Mouse (Mus musculus) heart, embryonic 10.5 days (tissue): ENCODE results near the gene Zfp94. TPM values are rescaled to one million over a fixed set of nuclear protein-coding genes. Genes with fewer than 3 reads are reported as not detected.

Source experiments
- DNase-seq: peaks from one replicate; pipeline ENCODE4 v3.0.0-alpha.2; 2017; ENCODE audit warnings: low spot score
- H3K27ac ChIP-seq: fragments of 300-500 bp; sonication (generic); 2 replicates; pipeline ENCODE4 v1.5.1; 2016; ENCODE audit warnings: mild to moderate bottlenecking
- H3K27me3 ChIP-seq: fragments of 300-500 bp; sonication (generic); 2 replicates; pipeline ENCODE4 v1.6.1; 2016; ENCODE audit warnings: mild to moderate bottlenecking; ENCODE audit not compliant: poor library complexity, insufficient read depth, severe bottlenecking
- H3K36me3 ChIP-seq: fragments of 300-500 bp; sonication (generic); 2 replicates; pipeline ENCODE4 v1.6.1; 2016; ENCODE audit warnings: mild to moderate bottlenecking, moderate library complexity
- H3K4me1 ChIP-seq: fragments of 300-500 bp; sonication (generic); 2 replicates; pipeline ENCODE4 v1.6.1; 2016; ENCODE audit warnings: mild to moderate bottlenecking
- H3K4me3 ChIP-seq: fragments of 300-500 bp; sonication (generic); 2 replicates; pipeline ENCODE4 v1.5.1; 2016; ENCODE audit warnings: mild to moderate bottlenecking, moderate library complexity
- H3K9me3 ChIP-seq: fragments of 300-500 bp; sonication (generic); 2 replicates; pipeline ENCODE4 v1.6.1; 2016; ENCODE audit warnings: mild to moderate bottlenecking, moderate library complexity
- WGBS: fragments of 180-500 bp; shearing (Covaris S2); methylation state at CpG from one replicate; pipeline ENCODE4 v1.1.7; 2016; 5-methylcytosine and 5-hydroxymethylcytosine counted together
- polyA plus RNA-seq: library from polyadenylated mRNA; unstranded; fragments of >200 nt; fragmentation: Nextera tagmentation; extraction: Ambion mirVana; gene quantifications from 2 replicates; pipeline ENCODE4 v1.2.1, GENCODE M21; 2016

Zfp94 gene
- polyA plus RNA-seq, 1 experiment from 2014 or later, result 10.1 TPM

DNA sequence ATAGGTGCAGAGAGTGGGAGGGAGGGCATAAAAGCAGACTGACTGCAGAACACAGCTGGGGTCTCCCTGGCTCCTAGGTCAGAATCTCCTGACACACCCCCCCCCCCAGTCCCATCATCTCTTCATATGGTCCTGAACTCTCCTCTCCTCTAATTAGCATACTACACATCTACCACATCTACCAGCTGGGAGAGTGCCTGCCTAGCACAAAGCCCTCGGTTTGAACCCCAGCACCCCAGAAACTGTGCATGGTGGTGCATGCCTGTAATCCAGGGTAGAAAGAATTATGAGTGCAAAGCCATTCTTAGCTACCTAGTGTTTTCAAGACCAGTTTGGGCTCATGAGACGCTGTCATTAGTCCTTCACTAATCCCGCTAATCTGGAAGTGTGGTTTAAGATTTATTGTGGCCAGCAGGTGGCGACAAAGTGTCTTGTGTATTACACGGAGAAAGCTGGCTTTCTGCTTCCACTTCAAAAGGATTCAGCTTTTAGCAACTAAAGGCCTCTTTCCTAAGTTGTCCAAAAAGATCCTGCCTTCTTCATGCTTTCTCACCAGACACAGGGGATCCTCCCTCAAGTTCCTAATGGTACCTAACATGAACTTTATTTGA, 19.3 kb upstream of the Zfp94 start:
- no peaks in the 10 kb centered on the region for H3K4me1 ChIP-seq
- H3K4me3 ChIP-seq, result no peak overlapping the region
- no peaks in the 10 kb centered on the region for H3K36me3 ChIP-seq
- no peak for DNase-seq
- no peaks in the 10 kb centered on the region for H3K9me3 ChIP-seq
- no peak overlapping the region for H3K27ac ChIP-seq
- 10% methylated on average over 5 of the region's 5 CpGs for WGBS
- H3K27me3 ChIP-seq, result peaks cover 26% of the 10 kb centered on the region

- Histone ChIP-seq H3K4me3 (peak within 1 kb of the TSS; percentile 17; the same call in 1 of the 2 replicates), H3K27ac (no peak within 1 kb of the TSS), H3K4me1 (no peaks in the 10 kb centered on the region), H3K9me3 (no peaks in the 10 kb centered on the region), H3K27me3 (peaks cover 26% of the 10 kb centered on the region), H3K36me3 (no peaks in the 10 kb centered on the region)
- no peak for DNase-seq
- 32% methylated on average over 49 of the region's 49 CpGs for WGBS
Observed at GRCm38 (mm10) chr7:24333304-24333986, 17.0 kb upstream of the Zfp94 start, which contains the start of gene Tescl. Tescl (minus strand) TSS chr7:24333936.

GRCm38 (mm10) chr7:24327281-24327975, 11.0 kb upstream of the Zfp94 start:
- Histone ChIP-seq H3K36me3 (no peaks in the 10 kb centered on the region), H3K27me3 (no peaks in the 10 kb centered on the region; the same call in 1 of the 2 replicates), H3K4me3 (no peak overlapping the region), H3K4me1 (no peaks in the 10 kb centered on the region), H3K9me3 (no peaks in the 10 kb centered on the region), H3K27ac (no peak overlapping the region)
- DNase-seq, result no peak
- WGBS, result 77% methylated on average over 14 of the region's 14 CpGs

GRCm38 (mm10) chr7:24326273-24327135, 10.0 kb upstream of the Zfp94 start:
- H3K9me3 ChIP-seq, result no peaks in the 10 kb centered on the region
- H3K4me1 ChIP-seq, result no peaks in the 10 kb centered on the region
- H3K27me3 ChIP-seq, result no peaks in the 10 kb centered on the region
- H3K27ac ChIP-seq, result no peak overlapping the region
- no peaks in the 10 kb centered on the region for H3K36me3 ChIP-seq
- 47% methylated on average over 20 of the region's 20 CpGs for WGBS
- H3K4me3 ChIP-seq, result peak overlapping the region; percentile 47
- DNase-seq, result no peak

DNA sequence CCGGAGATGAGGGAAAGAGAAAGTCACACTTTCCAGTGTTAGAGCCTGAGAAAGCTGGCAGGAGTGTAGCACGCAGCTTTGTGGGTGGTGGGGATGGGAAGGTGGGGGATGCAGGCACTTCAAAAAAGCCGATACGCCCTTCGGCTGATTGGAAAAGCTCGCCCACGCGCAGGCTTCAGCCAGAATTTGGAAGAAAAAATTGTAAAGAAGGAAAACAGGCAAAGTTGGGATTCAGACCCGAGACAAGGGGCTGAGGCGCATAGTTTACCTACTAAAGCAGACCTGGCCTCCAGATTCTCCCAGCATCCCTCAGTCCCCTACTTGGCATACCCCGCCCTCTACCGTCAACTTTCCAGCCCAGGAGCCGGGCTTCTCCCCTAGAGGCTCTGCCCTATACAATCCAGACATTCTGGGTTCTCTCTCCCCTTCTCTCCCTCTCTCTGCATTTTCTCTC, 9.2 kb upstream of the Zfp94 start:
- Histone ChIP-seq H3K27me3 (no peaks in the 10 kb centered on the region), H3K27ac (0 out of 2 replicates have a peak overlapping the region, but pooled peaks have one; percentile 32), H3K4me1 (no peaks in the 10 kb centered on the region), H3K9me3 (no peaks in the 10 kb centered on the region), H3K36me3 (no peaks in the 10 kb centered on the region), H3K4me3 (peak overlapping the region; percentile 47)
- WGBS, result 5% methylated on average over 13 of the region's 13 CpGs
- DNase-seq, result no peak

DNA sequence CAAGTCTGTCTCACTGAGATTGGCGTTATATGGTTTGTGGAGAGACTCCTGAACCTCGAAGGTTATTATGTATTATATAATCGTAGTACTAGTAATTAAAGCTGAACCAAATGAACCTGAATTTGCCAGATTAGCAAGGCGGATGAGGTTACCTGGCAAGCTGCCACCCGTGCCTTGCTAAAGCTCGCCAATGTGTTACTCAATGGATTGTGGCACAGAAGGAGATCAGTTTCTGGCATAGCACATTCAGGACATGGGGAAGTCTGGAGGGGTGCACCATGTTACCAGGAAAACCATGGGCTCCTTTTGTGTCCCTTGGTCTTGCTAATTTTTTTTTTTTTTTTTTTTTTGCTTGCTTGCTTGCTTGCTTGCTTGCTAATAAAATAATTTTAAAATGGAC, 8.7 kb upstream of the Zfp94 start:
- Histone ChIP-seq H3K27ac (no peak overlapping the region), H3K4me1 (no peaks in the 10 kb centered on the region), H3K4me3 (peak overlapping the region; percentile 47), H3K9me3 (no peaks in the 10 kb centered on the region), H3K36me3 (no peaks in the 10 kb centered on the region), H3K27me3 (no peaks in the 10 kb centered on the region)
- 88% methylated on average over 6 of the region's 6 CpGs for WGBS
- DNase-seq, result no peak

GRCm38 (mm10) chr7:24322593-24322992, 6.1 kb upstream of the Zfp94 start:
- Histone ChIP-seq H3K36me3 (no peaks in the 10 kb centered on the region), H3K27me3 (0 out of 2 replicates have a peak, but pooled peaks cover 3% of the 10 kb centered on the region), H3K4me1 (no peaks in the 10 kb centered on the region), H3K27ac (no peak overlapping the region), H3K9me3 (no peaks in the 10 kb centered on the region), H3K4me3 (no peak overlapping the region)
- 69% methylated on average over 4 of the region's 4 CpGs for WGBS
- DNase-seq, result no peak

DNA sequence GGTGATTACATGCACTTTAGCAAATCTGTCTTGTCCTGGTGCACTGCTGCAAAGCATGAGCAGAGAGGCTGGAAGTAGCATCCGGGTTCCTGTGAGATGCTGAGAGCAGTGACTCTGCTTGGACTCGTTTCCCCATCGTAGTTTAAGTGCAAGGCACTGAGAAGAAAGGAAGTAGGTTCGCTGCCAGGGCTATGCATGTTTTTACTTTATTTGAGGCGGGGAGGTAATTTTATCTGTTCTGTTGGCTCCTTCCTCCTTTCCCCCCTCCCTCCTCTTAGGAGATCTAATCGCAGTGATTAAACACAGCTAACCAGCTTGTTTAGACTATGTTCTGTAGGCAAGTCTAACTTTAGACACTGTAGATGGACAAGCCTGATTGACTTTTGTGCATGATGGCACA, 2.5 kb upstream of the Zfp94 start:
- H3K27ac ChIP-seq, result no peak overlapping the region
- 0 out of 2 replicates have a peak, but pooled peaks cover 3% of the 10 kb centered on the region for H3K27me3 ChIP-seq
- H3K36me3 ChIP-seq, result no peaks in the 10 kb centered on the region
- no peak overlapping the region for H3K4me3 ChIP-seq
- 56% methylated on average over 6 of the region's 6 CpGs for WGBS
- peaks cover 7% of the 10 kb centered on the region for H3K4me1 ChIP-seq
- H3K9me3 ChIP-seq, result no peaks in the 10 kb centered on the region
- no peak for DNase-seq

GRCm38 (mm10) chr7:24315726-24316566, 520 bp downstream of the Zfp94 start:
- 0 out of 2 replicates have a peak, but pooled peaks cover 3% of the 10 kb centered on the region for H3K27me3 ChIP-seq
- H3K4me1 ChIP-seq, result peaks cover 7% of the 10 kb centered on the region
- peak overlapping the region; percentile 84 for H3K27ac ChIP-seq
- WGBS, result 30% methylated on average over 29 of the region's 29 CpGs
- peaks cover 22% of the 10 kb centered on the region for H3K36me3 ChIP-seq
- DNase-seq, result no peak
- peak overlapping the region; percentile 63 for H3K4me3 ChIP-seq
- H3K9me3 ChIP-seq, result no peaks in the 10 kb centered on the region

DNA sequence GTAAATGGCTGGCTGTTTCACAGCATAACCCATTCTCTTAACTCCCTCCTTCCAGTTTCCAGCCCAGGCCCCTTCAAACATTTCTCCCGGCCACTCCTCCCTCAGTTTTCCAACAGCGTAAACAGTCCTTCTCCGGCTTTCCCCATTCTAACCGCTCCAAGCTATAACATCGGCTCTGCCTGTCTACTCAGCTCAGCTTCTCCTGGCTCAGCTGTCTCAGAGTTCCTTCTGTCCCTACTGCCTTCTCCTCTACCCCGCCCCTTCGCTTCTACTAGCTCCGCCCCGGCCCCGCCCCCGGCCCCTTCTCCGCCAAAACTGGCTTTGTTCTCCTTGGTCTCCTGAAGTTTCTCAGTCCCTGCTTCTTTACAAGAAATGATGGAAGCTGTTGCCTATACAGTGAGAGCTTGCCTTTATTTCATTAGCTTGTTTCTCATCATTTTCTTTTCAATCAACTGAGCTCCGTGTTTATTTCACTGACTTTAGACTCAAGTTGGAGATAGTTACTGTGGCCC, 15.6 kb downstream of the Zfp94 start, which contains the start of gene Zfp61:
Gene Zfp61, minus strand, starts transcription at position 462 of the 512 bp plus-strand sequence.
- DNase-seq, result peak; percentile 84
- 2% methylated on average over 13 of the region's 13 CpGs for WGBS
- H3K36me3 ChIP-seq, result peaks cover 33% of the 10 kb centered on the region
- H3K4me1 ChIP-seq, result peaks cover 10% of the 10 kb centered on the region; the same call in 1 of the 2 replicates
- no peaks in the 10 kb centered on the region for H3K9me3 ChIP-seq
- no peaks in the 10 kb centered on the region for H3K27me3 ChIP-seq
- H3K27ac ChIP-seq, result peak within 1 kb of the TSS; percentile 62; the same call in 1 of the 2 replicates
- peak within 1 kb of the TSS; percentile 83 for H3K4me3 ChIP-seq

DNA sequence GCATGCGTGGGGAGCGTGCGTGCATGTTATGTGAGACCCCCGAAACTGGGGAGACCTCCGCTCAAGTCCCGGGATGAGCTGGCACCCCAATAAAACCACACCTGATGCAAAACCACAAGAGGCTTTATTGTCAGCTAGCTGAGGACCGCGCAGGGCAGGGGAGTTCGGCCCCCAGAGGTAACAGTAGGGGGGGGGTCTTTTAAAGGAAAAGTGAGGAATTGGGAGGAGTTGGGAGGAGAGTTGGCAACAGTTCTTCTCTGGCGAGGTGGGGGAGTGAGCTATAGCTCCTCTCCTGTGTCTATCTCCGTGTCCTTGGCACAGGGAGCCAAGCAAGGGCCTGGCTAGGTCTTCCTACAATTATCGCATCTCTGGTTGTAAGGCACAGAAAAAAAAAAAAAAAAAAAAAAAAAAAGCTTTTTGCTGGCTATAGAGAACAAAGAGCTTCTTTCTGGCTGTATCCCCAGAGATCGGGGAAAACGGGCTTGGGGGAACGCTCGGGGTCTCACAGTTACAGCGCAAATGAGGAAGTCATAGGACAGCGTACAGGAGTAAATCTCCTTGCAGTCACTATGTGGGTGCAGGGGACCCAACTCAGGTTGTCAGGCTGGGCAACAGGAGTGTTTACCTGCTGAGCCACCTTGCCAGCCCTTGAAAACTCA, 16.5 kb downstream of the Zfp94 start:
- Histone ChIP-seq H3K27me3 (no peaks in the 10 kb centered on the region), H3K4me1 (peaks cover 10% of the 10 kb centered on the region; the same call in 1 of the 2 replicates), H3K27ac (peak overlapping the region; percentile 83), H3K9me3 (no peaks in the 10 kb centered on the region), H3K4me3 (peak overlapping the region; percentile 83), H3K36me3 (peaks cover 42% of the 10 kb centered on the region)
- DNase-seq, result peak; percentile 63
- WGBS, result 2% methylated on average over 18 of the region's 18 CpGs
